Mouse (Mus musculus) intestine, embryonic 14.5 days (tissue): ENCODE results near the gene Sbk3. TPM values are rescaled to one million over a fixed set of nuclear protein-coding genes. Genes with fewer than 3 reads are reported as not detected.
"Not testable (repeated sequence)": the region's sequence is repeated elsewhere in the genome, so short reads cannot be mapped to it uniquely, and the experiment has no call there.

Experiments
- ATAC-seq: fragments of 200-750 bp; cut with Nextera tagmentation; replicated peaks from 2 replicates; pipeline ENCODE4 v1.8.0; 2017; ENCODE audit warnings: low read depth, moderate number of reproducible peaks, moderate TSS enrichment, moderate library complexity; ENCODE audit not compliant: low FRiP score, low TSS enrichment
- DNase-seq: peaks from one replicate; pipeline ENCODE4 v3.0.0-alpha.2; 2018; ENCODE audit warnings: low spot score
- H3K27ac ChIP-seq: fragments of 300-500 bp; sonication (generic); 2 replicates; pipeline ENCODE4 v1.5.1; 2014; ENCODE audit warnings: low read depth, mild to moderate bottlenecking, control low read depth
- H3K27me3 ChIP-seq: fragments of 300-500 bp; sonication (generic); replicated peaks from 2 replicates; pipeline ENCODE4 v1.6.1; 2014; ENCODE audit warnings: low read length, control low read depth; ENCODE audit not compliant: control insufficient read depth, insufficient read depth
- H3K36me3 ChIP-seq: fragments of 300-500 bp; sonication (generic); 2 replicates; pipeline ENCODE4 v1.6.1; 2014; ENCODE audit warnings: low read length, control low read depth; ENCODE audit not compliant: control insufficient read depth, insufficient read depth
- H3K4me1 ChIP-seq: fragments of 300-500 bp; sonication (generic); replicated peaks from 2 replicates; pipeline ENCODE4 v1.6.1; 2014; ENCODE audit warnings: low read length, control low read depth, mixed read lengths; ENCODE audit not compliant: control insufficient read depth, insufficient read depth
- H3K4me2 ChIP-seq: fragments of 300-500 bp; sonication (generic); 2 replicates; pipeline ENCODE4 v1.6.1; 2014; ENCODE audit warnings: low read length
- H3K4me3 ChIP-seq: fragments of 300-500 bp; sonication (generic); 2 replicates; pipeline ENCODE4 v1.5.1; 2014; ENCODE audit warnings: low read depth, low read length, control low read depth, mixed read lengths
- H3K9ac ChIP-seq: fragments of 300-500 bp; sonication (generic); 2 replicates; pipeline ENCODE4 v1.6.1; 2014; ENCODE audit warnings: mild to moderate bottlenecking, low read length
- H3K9me3 ChIP-seq: fragments of 300-500 bp; sonication (generic); 2 replicates; pipeline ENCODE4 v1.6.1; 2016; ENCODE audit warnings: low read length, control low read depth; ENCODE audit not compliant: control insufficient read depth
- WGBS: fragments of 180-500 bp; shearing (Covaris S2); extraction: QIAGEN DNeasy Blood & Tissue Kit; methylation state at CpG from one replicate; pipeline ENCODE4 v1.1.7; 2014; 5-methylcytosine and 5-hydroxymethylcytosine counted together
- polyA plus RNA-seq: library from polyadenylated mRNA; unstranded; fragments of >200 nt; fragmentation: Nextera tagmentation; extraction: Ambion mirVana; gene quantifications from 2 replicates; pipeline ENCODE4 v1.2.1, GENCODE M21; 2014

Sbk3 gene
- 0.16 TPM in 1 of 2 replicates, not detected in the other for polyA plus RNA-seq

DNA sequence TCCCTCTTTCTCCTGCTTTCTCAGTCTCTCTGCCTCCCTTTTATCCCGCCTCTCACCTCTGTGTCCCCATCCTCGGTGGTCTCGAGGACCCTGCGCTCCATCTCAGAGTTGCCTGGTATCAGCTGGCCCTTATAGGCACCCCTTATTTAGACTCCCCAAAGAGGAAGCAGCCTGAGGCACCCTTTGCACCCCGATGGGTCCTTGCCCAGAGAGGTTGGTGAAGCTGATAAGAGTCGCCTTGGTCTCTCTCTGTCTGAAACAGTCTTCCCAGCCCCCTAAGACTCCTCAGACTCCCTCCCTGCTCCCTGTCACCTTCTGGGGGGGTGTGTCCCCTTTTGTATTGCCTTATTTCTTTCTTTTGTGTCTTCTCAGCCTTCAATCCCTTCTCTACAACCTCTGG lies at the start of gene Sbk3:
TSS of gene Sbk3 (minus strand) at position 101 of the 400 bp plus-strand sequence.
- 0 out of 2 replicates have a peak, but pooled peaks cover 4% of the 10 kb centered on the region for H3K27me3 ChIP-seq
- H3K4me2 ChIP-seq = no peak within 1 kb of the TSS
- no peak within 1 kb of the TSS for H3K4me3 ChIP-seq
- H3K27ac ChIP-seq = no peak within 1 kb of the TSS
- DNase-seq = no peak
- H3K36me3 ChIP-seq = no peaks in the 10 kb centered on the region
- 42% methylated on average over 6 of the region's 6 CpGs for WGBS
- no peak for ATAC-seq
- no peak within 1 kb of the TSS for H3K9ac ChIP-seq
- H3K4me1 ChIP-seq = no peaks in the 10 kb centered on the region
- no peaks in the 10 kb centered on the region for H3K9me3 ChIP-seq

DNA sequence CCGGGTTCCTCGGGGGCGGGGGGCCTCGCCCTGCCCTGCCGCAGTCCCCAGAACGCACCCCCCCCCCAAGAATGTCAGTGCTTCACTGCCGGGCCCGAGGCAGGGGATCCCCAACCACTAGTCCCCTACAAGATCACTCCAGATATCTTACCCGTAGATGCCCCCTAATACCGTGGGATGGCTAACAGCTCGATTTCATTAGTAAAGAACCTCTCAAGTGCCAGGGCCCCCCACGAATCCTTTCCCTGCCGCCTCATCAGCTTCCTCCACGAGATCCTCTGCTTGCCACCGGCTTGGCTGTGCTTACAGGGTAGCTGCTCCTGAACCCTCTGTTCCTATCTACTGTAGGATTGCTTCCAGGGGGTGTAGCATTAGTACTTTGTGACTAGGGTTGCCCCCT lies 49.7 kb upstream of the Sbk3 start:
- Histone ChIP-seq H3K36me3 (peaks cover 38% of the 10 kb centered on the region), H3K27me3 (no peaks in the 10 kb centered on the region), H3K27ac (peak overlapping the region; percentile 94), H3K4me2 (peak overlapping the region; percentile 95), H3K4me1 (peaks cover 20% of the 10 kb centered on the region), H3K4me3 (peak overlapping the region; percentile 73), H3K9me3 (peaks cover 2% of the 10 kb centered on the region; the same call in 1 of the 2 replicates), H3K9ac (peak overlapping the region; percentile 98)
- under 1% methylated on average over 9 of the region's 15 CpGs for whole genome bisulfite sequencing
- DNase-seq (no peak), ATAC-seq (no peak)

DNA sequence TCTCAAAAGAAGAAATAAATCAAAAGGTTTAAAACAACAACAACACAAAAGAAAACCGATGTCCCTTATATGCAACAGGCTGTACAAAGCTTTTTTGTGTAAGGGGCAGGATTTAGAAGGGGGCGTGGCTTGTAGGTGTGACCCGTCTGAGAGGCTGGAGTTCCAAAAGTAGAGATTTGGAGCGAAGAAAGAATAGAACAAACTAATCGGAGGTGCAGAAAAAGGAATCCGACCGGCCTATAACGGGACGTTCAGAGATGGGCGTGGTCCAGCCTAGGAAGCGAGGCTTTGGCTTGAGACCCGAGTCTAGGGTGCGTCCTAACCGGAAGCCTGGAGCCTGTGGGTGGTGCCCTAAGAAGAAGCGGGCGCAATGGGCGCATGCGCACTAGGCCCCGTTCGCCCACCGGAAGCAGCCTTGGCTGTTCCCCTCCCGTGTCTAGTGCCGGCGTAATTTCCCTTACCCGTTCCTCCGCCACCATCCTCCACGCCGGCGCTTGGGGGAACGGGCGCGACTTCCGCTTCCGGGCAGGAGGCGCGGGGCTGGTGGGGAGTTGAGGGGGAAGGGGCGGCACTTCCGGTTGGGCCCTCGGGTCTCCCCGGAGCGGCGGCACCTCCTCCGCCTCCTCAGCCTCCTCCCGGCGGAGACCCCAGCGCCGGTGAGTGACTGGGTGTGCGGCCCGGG lies 49.2 kb upstream of the Sbk3 start, which contains the start of the genes Zfp865 and Ccdc106:
TSS of gene Zfp865 (plus strand) at position 377 of the 682 bp plus-strand sequence.
TSS of gene Ccdc106 (plus strand) at position 554 of the 682 bp plus-strand sequence.
- H3K9ac ChIP-seq = peak within 1 kb of the TSS; percentile 98
- ATAC-seq (peak; percentile 89), DNase-seq (peak; percentile 98)
- H3K4me1 ChIP-seq = peaks cover 20% of the 10 kb centered on the region
- peak within 1 kb of the TSS; percentile 94 for H3K27ac ChIP-seq
- peaks cover 2% of the 10 kb centered on the region; the same call in 1 of the 2 replicates for H3K9me3 ChIP-seq
- H3K36me3 ChIP-seq = peaks cover 35% of the 10 kb centered on the region
- no peaks in the 10 kb centered on the region for H3K27me3 ChIP-seq
- WGBS = under 1% methylated on average over 43 of the region's 49 CpGs
- peak within 1 kb of the TSS; percentile 95 for H3K4me2 ChIP-seq
- peak within 1 kb of the TSS; percentile 73 for H3K4me3 ChIP-seq

DNA sequence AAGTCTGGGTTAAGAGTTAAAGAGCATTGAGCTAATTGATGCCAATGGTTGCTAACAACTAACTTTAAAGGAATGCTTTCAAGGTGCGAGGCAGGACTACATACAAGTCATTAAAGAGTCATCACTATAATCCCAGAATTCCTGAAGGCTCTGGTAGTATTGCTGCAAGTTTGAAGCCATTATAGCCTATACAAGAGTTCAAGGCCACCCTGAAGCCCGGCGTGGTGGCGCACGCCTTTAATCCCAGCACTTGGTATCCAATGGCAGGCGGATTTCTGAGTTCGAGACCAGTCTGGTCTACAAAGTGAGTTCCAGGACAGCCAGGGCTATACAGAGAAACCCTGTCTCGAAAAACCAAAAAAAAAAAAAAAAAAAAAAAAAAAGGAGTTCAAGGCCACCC lies 48.6 kb upstream of the Sbk3 start:
- Histone ChIP-seq H3K9ac (peak overlapping the region; percentile 49; the same call in 1 of the 2 replicates), H3K27ac (peak overlapping the region; percentile 94), H3K36me3 (peaks cover 29% of the 10 kb centered on the region), H3K4me1 (peaks cover 20% of the 10 kb centered on the region), H3K4me2 (peak overlapping the region; percentile 95), H3K4me3 (peak overlapping the region; percentile 73)
- WGBS = 26% methylated on average over 8 of the region's 8 CpGs
- ATAC-seq, H3K27me3 ChIP-seq, DNase-seq, H3K9me3 ChIP-seq: not testable (repeated sequence)

DNA sequence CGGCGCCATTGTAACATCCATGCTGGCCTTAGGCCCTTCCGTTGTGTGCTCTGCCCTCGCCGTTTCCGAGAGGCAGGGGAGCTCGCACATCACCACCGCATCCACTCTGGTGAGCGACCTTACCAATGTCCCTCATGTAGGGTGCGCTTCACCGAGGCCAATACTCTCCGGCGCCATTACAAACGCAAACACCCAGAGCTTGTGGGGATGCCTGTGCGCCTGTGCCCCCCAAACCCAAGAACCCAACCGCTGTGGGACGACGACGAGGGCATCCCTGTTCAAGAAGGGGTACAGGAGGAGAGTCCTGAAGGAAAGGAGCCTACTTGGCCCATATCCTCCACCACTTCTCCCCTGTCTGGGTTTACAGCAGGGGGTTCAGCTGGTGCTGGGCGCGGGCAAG lies 47.0 kb upstream of the Sbk3 start:
- H3K27me3 ChIP-seq = no peaks in the 10 kb centered on the region
- peaks cover 18% of the 10 kb centered on the region for H3K36me3 ChIP-seq
- H3K9me3 ChIP-seq = peaks cover 2% of the 10 kb centered on the region; the same call in 1 of the 2 replicates
- H3K4me3 ChIP-seq = no peak overlapping the region
- H3K9ac ChIP-seq = no peak overlapping the region
- no peak for DNase-seq
- H3K4me1 ChIP-seq = peaks cover 20% of the 10 kb centered on the region
- ATAC-seq = no peak
- 96% methylated on average over 21 of the region's 21 CpGs for WGBS
- H3K27ac ChIP-seq = no peak overlapping the region
- H3K4me2 ChIP-seq = no peak overlapping the region

DNA sequence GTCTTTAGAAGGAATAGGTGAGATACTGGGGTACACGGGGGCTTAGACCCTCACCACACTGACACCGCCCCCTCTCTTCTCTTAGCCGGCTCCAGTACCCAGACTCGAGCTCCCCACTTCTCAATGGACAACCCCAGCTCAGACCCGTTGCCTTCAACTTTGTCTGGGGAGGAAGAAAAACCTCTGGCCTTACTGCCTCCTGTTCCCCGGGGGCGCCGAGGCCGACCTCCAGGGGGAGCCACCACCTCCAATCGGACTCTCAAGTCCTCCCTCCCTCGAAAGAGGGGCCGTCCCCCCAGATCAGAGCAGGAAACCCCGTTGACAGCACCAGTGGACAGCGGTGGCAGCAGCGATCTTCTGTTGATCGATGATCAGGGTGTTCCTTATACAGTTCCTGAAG lies 46.4 kb upstream of the Sbk3 start:
- 92% methylated on average over 16 of the region's 16 CpGs for WGBS
- H3K4me3 ChIP-seq = no peak overlapping the region
- H3K27ac ChIP-seq = no peak overlapping the region
- no peak overlapping the region for H3K4me2 ChIP-seq
- peaks cover 20% of the 10 kb centered on the region for H3K4me1 ChIP-seq
- no peak for DNase-seq
- no peak overlapping the region for H3K9ac ChIP-seq
- peaks cover 2% of the 10 kb centered on the region; the same call in 1 of the 2 replicates for H3K9me3 ChIP-seq
- ATAC-seq = no peak
- no peaks in the 10 kb centered on the region for H3K27me3 ChIP-seq
- H3K36me3 ChIP-seq = peaks cover 17% of the 10 kb centered on the region

DNA sequence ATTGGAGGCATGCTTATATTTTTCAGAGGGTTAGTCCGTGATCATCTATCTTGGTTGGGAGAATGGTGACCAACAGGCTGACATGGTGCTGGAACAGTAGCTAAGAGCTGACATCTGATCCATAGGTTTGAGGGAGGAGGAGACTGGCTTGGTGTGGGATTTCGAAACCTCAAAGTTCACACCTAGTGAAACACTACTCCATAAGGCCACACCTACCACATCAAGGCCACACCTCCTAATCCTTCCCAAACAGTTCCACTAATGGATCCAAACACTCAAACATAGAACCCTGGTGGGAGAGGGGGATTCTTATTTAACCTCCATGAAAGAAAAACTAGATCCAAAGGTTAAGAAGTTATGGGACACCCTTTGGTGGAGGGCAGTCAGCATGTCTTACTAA lies 46.0 kb upstream of the Sbk3 start:
- DNase-seq = no peak
- no peaks in the 10 kb centered on the region for H3K27me3 ChIP-seq
- H3K4me2 ChIP-seq = no peak overlapping the region
- H3K27ac ChIP-seq = no peak overlapping the region
- H3K9me3 ChIP-seq = peaks cover 2% of the 10 kb centered on the region; the same call in 1 of the 2 replicates
- no peak overlapping the region for H3K4me3 ChIP-seq
- 96% methylated on average over 2 of the region's 2 CpGs for WGBS
- H3K36me3 ChIP-seq = peaks cover 17% of the 10 kb centered on the region
- ATAC-seq = no peak
- H3K4me1 ChIP-seq = peaks cover 20% of the 10 kb centered on the region
- no peak overlapping the region for H3K9ac ChIP-seq

DNA sequence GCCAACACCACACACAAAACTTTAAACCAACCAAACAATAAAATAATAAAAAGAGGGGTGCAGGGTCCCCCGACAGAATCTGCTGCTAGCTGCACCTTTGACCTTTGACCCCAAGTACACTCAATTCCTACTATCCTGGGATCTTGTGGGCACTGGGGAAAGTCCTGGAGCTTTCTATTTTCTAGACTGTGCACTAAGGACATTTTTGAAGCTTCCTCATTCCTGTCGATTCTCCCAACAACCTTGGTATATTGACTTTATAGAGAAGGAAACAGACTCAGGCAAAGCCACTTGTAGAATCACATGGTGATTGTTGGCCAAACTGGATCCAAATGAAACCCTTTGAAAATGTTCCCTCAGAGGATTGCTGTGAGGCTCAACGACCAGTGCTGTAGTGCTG lies 45.1 kb upstream of the Sbk3 start:
- peaks cover 12% of the 10 kb centered on the region for H3K4me1 ChIP-seq
- H3K4me2 ChIP-seq = peak overlapping the region; percentile 63
- peaks cover 2% of the 10 kb centered on the region; the same call in 1 of the 2 replicates for H3K9me3 ChIP-seq
- DNase-seq (no peak), ATAC-seq (no peak)
- H3K9ac ChIP-seq = peak overlapping the region; percentile 76
- peaks cover 23% of the 10 kb centered on the region for H3K36me3 ChIP-seq
- 57% methylated on average over 3 of the region's 3 CpGs for WGBS
- H3K27ac ChIP-seq = peak overlapping the region; percentile 98
- H3K27me3 ChIP-seq = no peaks in the 10 kb centered on the region
- H3K4me3 ChIP-seq = peak overlapping the region; percentile 64
